Mouse (Mus musculus) erythroid progenitor cell, adult 5-6 weeks (primary cell): ENCODE measurements around the gene Mettl11b. TPM values are rescaled to one million over a fixed set of nuclear protein-coding genes. Genes with fewer than 3 reads are reported as not detected.
"Not testable (repeated sequence)": the region's sequence is repeated elsewhere in the genome, so short reads cannot be mapped to it uniquely, and the experiment has no call there.

Experiments
- ATAC-seq: replicated peaks from 2 replicates; pipeline ENCODE4 v1.8.0; 2016; ENCODE audit warnings: moderate number of reproducible peaks, mild to moderate bottlenecking, moderate TSS enrichment, inconsistent platforms; ENCODE audit not compliant: poor library complexity, low FRiP score, severe bottlenecking
- total RNA-seq, 2 experiments: library from RNA; stranded (forward) in 1 of 2; stranded (reverse) in 1 of 2; fragments of 150-400 nt in 1 of 2; fragments of 186-747, 209-891 nt in 1 of 2; gene quantifications; 2 replicates each; pipeline versions ENCODE4 v1.2.3 to v1.2.4; 2015 to 2017; ENCODE audit warnings: low replicate concordance in 2 of 2

The Mettl11b gene
- not detected in 2 replicates for total RNA-seq (2015; ENCODE audit: low replicate concordance)
- total RNA-seq (2017; ENCODE audit: low replicate concordance), result not detected in 2 replicates

DNA sequence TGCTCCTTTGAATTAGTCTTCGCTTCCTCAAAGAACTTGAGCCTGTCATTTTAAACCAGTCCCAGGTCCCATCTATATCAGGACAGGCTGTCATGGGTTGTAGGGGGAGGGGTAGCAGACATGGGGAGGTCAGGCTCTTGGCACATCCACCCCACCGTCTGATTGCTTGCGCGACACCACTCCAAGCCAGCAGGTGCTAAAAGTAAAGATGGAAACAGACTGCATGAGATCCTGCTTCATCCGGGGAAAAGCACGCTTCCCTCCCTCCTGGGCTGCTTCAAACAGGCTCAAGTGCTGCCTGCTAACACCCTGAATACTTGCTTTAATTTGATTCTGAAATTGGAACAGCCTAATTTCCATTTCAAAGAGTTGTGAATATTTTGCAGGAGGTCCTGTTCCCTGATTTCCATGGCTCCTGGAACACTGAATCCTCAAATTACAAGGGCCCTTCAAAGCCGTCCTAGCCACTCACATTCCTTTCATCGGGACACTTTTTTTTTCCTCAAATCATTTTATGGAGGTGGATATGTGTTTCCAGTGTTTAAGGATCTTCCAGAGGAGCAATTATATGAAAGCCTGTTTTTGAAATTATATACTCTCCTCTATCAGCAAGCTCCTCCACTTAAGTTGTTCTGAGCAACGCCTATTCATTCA, at the start of gene Mettl11b:
TSS of gene Mettl11b (minus strand) at position 127 of the 654 bp plus-strand sequence.
- ATAC-seq, result no peak

DNA sequence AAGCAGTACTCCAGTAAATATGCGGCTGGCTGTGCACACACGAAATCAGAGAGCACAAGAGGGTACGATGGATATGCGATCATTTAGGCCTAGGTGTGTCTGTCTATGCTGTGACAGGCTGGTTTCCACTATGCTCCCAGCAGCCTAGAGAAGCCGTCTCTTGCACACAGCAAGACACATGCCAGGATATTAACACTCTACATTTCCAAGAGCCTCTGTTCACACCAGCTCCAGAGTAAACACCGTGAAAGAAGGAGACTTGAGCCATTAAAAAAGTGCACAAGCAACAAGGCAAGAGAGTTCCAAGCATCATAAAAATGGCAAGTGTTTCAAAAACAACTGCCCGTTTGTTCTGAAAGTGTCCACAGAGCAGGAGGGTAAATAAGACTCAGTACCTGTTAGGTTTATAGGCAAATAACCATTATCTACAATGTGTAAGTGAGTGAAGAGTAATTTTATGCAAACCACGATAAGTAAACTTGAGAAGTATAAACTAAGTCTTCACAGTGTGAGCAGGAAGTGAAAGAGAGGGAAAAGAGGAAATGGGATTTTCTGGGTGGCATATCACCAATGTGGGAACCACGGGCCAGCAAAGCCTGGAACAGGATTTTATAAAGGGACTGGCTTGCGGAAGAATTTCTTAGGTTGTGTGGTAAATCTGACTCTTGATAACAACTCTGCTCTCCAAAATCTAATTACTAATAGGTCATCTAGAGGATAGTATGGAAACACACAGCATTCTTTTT, 32.6 kb upstream of the Mettl11b start:
- ATAC-seq, result no peak

DNA sequence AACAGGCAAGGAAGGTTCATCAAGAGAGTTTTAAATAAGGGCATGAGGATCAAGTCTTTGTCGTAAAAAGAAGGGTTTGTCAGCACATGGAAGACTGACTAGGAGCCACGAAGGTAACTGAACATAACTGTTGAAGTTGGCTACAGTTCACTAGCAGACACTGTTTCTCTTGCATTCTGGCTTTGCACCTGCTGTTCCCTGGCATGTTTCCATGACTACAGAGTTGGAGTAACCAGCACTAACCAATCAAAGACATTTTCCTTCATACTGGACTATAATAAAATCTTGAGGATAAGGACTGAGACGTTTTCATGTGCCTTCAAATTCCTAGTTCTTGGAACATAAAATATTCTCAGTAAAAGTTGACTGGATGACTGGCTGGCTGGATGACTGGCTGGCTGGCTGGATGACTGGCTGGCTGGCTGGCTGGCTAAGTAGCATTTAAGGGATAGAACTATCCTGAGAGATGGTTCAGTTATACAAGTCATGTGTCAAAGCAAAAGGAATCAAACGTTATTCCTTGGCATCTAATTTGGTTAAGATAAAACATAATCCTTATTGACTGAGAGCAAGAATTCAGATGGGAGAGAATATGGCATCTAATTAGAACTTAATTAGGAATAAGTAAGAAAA, 26.4 kb upstream of the Mettl11b start:
- no peak for ATAC-seq

DNA sequence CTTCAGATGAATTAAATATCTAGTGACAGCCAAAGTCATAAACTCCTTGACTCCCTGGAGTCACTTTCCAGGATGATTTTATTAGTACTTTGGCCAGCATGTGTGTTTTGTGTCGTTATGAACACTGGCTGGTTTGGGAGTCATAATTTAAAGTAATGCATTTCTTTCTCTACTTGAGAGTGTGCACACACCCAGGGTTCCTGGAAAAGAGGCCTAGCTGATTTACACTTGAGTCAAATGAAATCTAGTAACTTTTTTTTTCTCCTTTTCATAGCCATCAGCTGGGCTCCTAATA, 12.2 kb upstream of the Mettl11b start:
- ATAC-seq, result no peak

DNA sequence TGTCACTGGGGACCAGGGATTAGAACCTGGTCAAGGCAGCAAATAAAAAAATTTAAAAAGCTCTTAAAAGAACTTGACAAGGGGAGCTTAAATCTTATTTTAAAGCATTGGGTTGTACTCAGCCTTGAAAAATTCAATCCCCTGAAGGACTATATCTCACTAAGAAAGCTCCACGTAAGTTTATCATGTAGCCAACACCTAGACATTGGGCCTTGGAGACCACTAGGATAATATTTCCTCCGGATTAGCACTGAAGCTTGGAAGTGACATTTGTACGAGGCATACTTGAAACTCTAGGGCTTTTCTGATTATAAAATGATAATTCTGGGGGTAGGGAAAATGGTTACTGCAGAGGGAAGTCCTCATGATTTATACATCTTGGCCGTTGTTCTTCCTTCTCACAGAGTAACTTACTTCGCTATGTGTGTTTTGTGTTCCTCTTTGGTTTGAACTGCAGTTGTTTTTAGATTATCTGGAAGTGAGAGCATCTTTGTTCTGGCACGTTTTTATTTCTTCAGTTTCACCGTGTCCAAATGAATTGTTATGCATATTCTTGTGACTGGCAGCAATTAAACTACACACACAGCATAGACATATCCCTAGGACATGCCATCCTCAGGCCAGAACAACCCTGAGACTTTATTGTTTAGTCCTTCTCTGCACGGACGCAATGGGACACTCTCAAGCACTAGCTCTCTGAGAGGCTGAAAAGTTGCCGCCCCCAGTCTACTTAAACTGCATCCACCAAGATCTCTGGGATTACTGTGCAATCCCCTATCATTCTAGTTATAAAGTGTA, 11.6 kb upstream of the Mettl11b start:
- ATAC-seq, result no peak

DNA sequence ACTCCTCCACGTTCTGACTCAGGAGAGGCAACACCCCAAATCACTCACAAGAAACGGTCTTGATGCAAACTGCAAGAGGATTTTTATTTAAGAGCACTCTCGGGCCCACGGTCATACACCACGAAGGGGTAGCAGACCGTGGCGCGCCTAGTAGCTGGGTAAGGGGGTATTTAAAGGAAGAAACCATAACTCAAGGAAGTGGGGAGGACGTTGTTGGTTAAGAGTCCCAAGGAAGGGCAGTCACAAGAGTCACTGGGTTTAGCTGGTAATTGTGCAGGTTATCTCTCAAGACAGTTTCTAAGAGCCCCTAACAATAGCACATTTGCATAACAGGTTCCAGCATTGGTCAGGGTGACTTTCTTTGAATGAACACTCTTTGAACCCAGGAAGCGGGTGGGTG, 6.1 kb upstream of the Mettl11b start:
- not testable (repeated sequence) for ATAC-seq

DNA sequence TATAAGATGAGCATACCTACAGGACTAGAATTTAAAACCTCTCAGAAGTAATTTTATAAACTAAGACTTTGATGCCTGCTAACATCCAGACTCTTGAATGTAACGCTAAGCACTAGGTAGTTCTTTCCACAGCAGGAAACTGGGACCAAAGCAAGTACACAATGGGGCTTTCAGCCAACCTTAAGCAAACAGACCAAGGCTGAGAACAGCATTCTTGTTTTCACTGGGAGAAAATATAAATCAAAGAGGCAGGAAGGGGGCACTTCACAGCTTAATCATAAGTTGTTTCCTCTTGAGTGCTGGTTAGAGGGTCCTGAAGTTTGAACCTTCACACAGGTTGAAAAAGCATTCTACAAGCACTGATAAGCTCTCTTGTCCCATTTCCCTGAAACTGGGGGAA, 1.1 kb downstream of the Mettl11b start:
- no peak for ATAC-seq

DNA sequence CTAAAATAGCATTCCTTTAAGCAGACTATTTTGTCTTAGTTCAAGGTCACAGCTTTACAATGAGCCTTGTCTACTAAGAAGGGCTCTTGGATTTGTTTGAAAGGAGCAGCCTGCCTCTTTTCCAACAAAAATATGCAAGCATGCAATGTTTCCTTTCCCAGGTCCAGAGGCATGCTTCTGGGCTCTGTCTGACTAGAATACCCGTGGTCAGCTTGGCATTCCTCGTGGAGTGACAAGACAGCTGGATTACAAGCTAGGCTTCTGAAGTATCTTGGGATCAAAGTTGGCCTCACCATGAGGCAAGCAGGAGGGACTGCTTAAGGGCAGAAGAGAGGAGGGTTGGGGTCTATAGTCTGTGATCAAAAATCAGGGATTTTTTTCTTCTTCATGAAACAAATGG, 16.4 kb downstream of the Mettl11b start:
- no peak for ATAC-seq

DNA sequence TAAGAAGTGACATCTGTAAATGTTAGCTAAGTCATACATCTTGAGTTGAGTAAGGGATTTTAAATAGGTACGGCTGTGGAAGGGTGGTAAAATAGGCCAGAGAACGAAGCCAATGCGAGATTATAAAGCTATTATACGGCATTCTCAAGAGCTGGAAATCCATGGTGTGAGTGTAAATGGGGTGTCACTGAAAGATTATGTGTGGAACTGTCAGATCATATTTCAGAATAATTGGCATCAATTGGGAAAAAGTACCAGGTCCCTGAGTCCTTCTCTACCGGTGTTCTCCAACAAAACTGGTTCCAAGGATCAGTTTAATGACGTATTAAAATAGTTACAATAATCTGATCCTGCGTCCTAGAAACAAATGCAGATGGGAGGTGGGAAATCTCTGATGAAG, 24.5 kb downstream of the Mettl11b start:
- ATAC-seq, result no peak

DNA sequence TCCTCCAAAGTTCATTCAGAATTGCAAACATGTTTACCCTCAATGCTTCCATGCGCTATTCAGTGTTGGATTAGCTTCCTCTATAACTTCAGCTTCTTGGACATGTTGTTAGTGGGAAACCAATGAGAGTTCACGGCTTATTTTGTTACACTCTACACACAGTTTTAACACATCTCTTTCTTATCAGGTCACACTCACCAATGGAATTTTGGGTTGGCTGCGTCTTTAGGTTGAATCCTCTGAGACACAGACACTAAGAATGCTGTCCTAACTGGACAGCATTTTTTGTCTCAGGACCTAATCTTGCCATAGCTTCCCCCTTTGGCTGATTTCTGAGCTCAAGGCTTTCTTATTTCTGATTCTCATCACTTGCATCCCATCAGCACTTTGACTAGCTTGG, 25.3 kb downstream of the Mettl11b start:
- no peak for ATAC-seq

DNA sequence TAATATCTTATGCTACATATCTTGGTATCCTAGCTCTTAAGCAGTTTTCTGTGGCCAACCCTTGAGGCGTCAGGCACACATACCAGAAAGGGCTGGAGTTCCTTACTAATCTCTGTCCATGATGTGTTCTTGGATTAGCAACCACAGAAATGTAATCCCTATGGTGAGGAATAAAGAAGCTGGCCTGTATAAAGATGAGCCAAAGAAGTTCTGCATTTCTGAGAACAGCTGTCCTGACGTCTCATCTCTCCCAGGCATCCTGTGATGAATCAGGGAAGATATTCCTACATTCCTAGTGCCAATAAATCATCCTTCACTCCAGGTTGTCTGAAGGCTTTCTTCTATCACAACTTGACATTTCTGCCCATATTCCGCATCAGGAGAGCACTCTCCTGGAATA, 33.2 kb downstream of the Mettl11b start:
- ATAC-seq, result no peak

DNA sequence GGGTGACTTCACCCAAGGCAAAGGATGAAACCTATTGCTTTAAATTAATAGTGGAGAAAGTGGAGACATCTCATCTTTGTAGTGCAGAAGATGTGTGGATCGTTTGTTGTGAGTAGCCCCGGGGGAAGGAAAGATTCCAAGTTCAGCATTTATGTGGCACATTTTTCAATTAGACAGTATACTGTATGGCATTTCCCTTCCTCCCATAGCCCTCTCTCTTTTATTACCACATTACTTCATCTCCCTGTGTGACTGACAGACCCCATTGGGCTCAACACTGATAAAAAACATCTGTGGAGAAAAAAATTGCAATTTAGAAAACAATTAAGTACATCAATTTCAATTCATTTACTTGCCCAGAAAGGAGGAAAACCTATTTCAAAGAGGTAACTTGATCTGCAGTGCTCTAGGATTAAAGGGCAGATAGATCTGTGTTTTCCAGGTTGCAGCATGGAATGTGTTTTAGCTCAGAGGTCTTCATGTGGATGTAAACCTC, 42.0 kb downstream of the Mettl11b start:
- ATAC-seq, result no peak

DNA sequence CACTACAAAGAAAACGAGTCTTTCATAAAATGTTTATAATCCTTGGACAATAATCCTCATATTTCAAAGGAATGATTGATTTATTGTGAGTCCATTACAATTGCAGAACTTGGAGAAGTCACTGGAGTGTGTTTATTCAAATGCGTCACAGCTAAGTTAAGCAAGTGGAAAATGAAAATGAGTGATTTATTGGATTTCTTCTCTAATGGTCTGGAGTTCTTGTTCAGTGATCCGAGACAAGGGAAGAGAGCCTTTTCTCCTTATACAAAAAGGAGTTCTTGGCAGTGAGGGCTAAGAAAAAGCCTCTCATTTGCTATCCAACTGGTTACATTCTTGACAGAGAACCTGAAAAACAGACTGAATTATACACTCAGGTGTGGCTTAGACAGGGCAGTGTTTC, 42.9 kb downstream of the Mettl11b start:
- ATAC-seq, result no peak

DNA sequence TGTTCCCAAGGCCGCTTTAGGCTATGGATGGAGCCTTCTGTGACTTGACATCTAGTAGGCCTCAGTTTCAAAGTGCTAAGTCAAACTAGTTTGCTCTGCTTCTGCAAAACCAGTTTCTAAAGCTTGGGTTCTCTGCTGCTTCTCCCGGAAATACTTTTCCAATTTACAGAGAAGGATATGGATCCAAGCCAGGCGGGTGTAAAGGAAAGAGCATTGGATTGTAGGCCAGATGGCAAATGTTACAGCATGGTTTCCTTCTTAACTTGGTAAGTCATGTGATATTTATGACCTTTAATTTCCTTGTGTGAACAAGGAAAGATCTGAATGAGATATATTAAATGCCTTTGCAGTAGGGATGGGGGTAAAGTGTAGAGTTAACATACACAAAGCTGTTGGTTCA, 52.2 kb downstream of the Mettl11b start:
- no peak for ATAC-seq

DNA sequence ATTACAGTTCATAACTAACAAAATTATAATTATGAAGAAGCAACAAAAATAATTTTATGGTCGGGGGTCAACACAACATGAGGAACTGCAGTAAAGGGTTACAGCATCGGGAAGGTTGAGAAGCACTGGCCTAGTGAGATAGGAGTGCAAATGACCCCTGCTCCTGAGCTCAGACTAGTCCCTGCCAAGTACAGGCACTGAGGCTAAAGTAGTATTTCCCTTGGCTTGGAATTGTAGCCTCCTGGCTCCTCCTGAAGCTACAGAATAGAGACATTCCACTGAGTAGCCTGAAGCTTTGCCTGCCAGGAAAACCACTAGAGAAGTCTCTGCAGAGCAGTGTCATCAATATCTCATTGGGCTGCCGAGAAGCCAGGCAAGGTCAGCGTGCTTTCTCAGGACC, 53.7 kb downstream of the Mettl11b start:
- no peak for ATAC-seq

DNA sequence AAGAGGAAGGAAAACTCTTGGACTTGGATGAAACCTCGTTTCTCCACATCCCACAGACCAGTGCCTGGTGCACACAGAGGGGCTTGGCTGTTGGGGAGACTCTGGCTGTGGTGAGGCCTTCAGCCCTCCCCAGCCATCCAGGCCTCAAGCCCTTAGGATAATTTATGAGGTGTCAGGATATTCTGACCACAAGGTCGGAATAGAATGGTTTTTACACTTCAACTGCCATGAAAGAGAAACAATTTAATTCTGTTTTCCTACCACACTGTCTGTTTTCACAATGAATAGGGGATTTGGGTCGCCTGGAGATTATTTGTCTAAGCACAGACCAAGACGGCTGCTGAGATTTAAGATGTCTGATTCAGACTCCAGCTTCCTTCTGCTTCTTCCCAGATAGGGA, 54.3 kb downstream of the Mettl11b start:
- no peak for ATAC-seq

DNA sequence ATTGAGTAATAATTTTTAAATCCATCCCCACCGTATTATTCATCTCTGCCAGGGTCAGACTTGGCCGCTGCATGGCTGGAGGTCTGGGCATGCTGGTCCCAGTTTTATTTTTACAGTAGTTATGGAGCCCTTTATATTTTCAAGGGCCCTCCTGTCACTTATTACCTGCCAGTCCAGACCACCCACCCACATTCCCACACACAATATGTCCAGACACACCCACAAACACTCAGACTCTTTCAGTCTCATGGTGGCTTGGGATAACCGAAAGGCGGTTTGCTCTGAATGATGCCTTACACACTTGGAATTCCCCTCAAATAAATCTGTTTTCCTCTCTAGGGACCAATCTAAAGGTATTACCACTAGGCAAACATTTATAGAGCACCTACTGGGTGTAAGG, 55.1 kb downstream of the Mettl11b start:
- ATAC-seq, result no peak

DNA sequence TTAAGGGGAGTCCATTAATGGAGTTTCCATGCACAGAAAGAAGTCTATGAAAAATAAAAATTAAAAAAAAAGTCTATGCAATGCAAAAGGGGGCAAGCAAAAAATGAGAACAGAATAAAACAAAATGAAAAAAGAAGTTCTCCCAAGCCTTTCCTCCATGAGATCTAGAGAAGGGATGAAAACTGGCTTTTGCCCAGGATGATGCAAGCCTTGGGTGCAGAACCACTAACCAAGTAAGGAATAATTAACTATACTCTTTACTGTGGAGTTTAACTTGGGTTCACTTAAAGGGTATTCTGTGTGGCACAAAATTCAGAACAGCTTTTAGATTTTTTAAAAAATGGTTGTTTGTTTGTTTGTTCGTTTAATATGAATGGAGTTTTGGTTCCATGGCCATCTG, 62.6 kb downstream of the Mettl11b start:
- no peak for ATAC-seq

DNA sequence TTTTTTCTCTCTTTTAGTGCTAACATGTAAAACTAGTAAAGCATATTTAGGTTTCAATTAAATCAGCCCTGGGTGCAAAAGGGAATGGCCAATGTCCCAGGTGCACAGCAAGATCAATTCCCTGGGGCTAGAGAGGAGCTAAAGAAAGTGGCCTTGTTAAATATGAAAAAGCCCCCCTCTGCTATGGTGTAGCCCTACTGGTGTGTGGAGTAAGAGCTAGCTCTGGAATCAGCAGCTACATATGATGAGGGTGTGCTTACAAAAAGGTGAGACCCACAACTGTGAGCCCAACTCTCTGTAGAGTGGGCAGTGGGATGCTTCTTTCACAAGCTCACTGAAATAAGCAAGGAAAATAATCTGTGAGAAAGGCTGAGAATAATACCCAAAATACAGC, 66.5 kb downstream of the Mettl11b start:
- no peak for ATAC-seq

DNA sequence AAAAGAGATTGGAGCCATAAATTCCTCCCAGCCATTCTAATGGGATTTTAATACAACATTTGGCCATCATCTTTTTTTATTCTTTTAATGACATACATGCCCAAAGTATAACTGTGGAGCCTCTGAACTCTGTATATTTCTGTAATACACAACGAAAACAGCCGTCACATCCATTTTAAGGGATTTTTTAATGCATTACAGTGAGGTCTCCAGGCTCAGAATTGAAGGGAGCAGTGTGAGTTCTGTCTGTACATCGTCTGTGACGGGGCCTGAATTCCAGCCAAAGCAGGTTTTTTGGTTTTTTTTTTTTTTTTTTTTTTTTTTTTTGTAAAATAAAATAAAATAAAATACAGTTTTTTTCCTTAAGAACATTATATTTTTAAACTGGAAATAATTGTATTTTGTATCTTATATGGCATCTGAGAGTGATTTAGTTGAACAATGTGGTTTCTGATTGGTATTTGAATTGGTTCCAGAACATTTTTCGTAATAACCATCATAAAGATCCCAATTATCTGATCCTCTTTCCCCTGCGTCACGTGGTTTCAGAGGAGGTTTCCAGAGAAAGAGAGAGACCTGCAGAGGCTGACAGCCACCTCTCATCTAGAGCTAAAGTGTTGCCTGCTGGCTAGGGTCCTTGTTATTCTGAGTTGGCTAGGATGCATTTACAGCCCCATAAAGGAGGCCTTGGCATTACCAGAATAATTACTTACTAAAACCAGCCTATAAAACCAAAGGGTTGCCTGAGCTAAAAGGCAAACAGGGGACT, 67.1 kb downstream of the Mettl11b start:
- ATAC-seq, result no peak
